Mouse (Mus musculus) monocyte, adult 5-6 weeks (primary cell): ENCODE measurements around the gene Sar1b. TPM values are rescaled to one million over a fixed set of nuclear protein-coding genes. Genes with fewer than 3 reads are reported as not detected.
"Not testable (repeated sequence)": the region's sequence is repeated elsewhere in the genome, so short reads cannot be mapped to it uniquely, and the experiment has no call there.

Experiments
- ATAC-seq: fragments of 153-309, 156-312 bp; replicated peaks from 2 replicates; pipeline ENCODE4 v1.8.0; 2017; ENCODE audit warnings: mild to moderate bottlenecking; ENCODE audit not compliant: low TSS enrichment, insufficient number of reproducible peaks, severe bottlenecking, poor library complexity, low FRiP score
- total RNA-seq: library from RNA; stranded (forward); fragments of 200-1000, 200-491, 200-594 nt; gene quantifications from 3 replicates; pipeline ENCODE4 v1.2.3, GENCODE M21; 2017

The Sar1b gene
- total RNA-seq, result 42.1 to 64.1 TPM (median 44.8 TPM) in 3 replicates

- peak; percentile 99 for ATAC-seq
These were observed at the start of gene Sar1b, which contains the start of gene Sec24a for GRCm38 (mm10) chr11:51763213-51763907. TSS of gene Sar1b (plus strand) at chr11:51763687. TSS of gene Sec24a (minus strand) at chr11:51763634.

GRCm38 (mm10) chr11:51721066-51721465, 42.4 kb upstream of the Sar1b start:
- no peak for ATAC-seq

GRCm38 (mm10) chr11:51732883-51733282, 30.6 kb upstream of the Sar1b start:
- ATAC-seq, result no peak

- not testable (repeated sequence) for ATAC-seq
These were observed 29.3 kb upstream of the Sar1b start for GRCm38 (mm10) chr11:51734218-51734617.

GRCm38 (mm10) chr11:51738651-51739403, 24.7 kb upstream of the Sar1b start:
- ATAC-seq, result no peak

GRCm38 (mm10) chr11:51740701-51741100, 22.8 kb upstream of the Sar1b start:
- no peak for ATAC-seq

- no peak for ATAC-seq
These were observed 17.4 kb upstream of the Sar1b start for GRCm38 (mm10) chr11:51746096-51746495.

GRCm38 (mm10) chr11:51751623-51752225, 11.8 kb upstream of the Sar1b start:
- not testable (repeated sequence) for ATAC-seq

- peak; percentile 23; the same call in 1 of the 2 replicates for ATAC-seq
These were observed 7.7 kb upstream of the Sar1b start for GRCm38 (mm10) chr11:51755621-51756311.

- ATAC-seq, result peak; percentile 94
These were observed 7.1 kb upstream of the Sar1b start for GRCm38 (mm10) chr11:51756352-51756771.

- ATAC-seq, result no peak
These were observed 6.5 kb upstream of the Sar1b start for GRCm38 (mm10) chr11:51757023-51757422.

- ATAC-seq, result no peak
These were observed 5.9 kb upstream of the Sar1b start for GRCm38 (mm10) chr11:51757625-51758024.

- not testable (repeated sequence) for ATAC-seq
These were observed 5.3 kb upstream of the Sar1b start for GRCm38 (mm10) chr11:51758207-51758606.

- ATAC-seq, result no peak
These were observed 4.2 kb upstream of the Sar1b start for GRCm38 (mm10) chr11:51759251-51759650.

GRCm38 (mm10) chr11:51759941-51760657, 3.4 kb upstream of the Sar1b start:
- ATAC-seq, result no peak

GRCm38 (mm10) chr11:51761241-51761640, 2.2 kb upstream of the Sar1b start:
- no peak for ATAC-seq

GRCm38 (mm10) chr11:51763955-51764354, 468 bp downstream of the Sar1b start:
- 0 out of 2 replicates have a peak, but pooled peaks have one; percentile 9 for ATAC-seq

GRCm38 (mm10) chr11:51764816-51765215, 1.3 kb downstream of the Sar1b start:
- no peak for ATAC-seq
